1 mouse cellular context compared by ENCODE assay signal in the genomic region with DNA sequence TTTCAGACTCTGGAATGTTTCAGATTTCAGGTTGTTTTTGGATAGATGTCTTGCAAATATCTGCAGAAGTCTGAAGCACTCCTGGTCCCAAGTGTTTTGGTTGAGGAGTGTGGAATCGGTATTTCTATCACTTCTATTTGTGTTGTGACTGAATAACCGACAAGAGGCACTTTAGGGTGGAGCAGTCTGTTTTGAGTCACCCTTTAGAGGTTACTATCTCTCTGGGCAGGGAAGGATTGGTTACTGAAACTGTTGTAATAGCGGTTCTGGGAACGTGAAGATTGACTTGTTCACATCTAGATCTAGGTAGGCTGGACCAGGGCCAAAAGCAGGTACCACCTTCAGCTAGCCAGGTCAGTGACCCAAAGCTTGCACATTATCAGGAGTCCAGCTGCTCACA.
A peak's percentile ranks its signal among the peaks of the same experiment; 100 is the strongest.
TF ChIP-seq lines count a peak whose summit lies in the region.

No protein-coding gene starts in this region.

TF ChIP-seq in CH12.LX, 34 proteins besides CTCF, POLR2A, EP300 and RAD21 (continued from another document):
- no peak for TF ChIP-seq UBTF (IDR thresholded peaks at IDR 0.05; ENCODE audit: low read depth, low read length)
- TF ChIP-seq MYC (IDR thresholded peaks at IDR 0.05; ENCODE audit: low read depth, low read length) = no peak
- TF ChIP-seq MXI1 (IDR thresholded peaks at IDR 0.05; ENCODE audit: low read depth, low read length) = no peak
- 0 out of 2 replicates have a peak, but pooled peaks have one; percentile 25 for TF ChIP-seq TBP (conservative IDR thresholded peaks at IDR 0.05; ENCODE audit: low read depth, low read length)
- TF ChIP-seq BHLHE40 (IDR thresholded peaks at IDR 0.05; ENCODE audit: low read depth, low read length) = peak; percentile 41; the same call in 1 of the 2 replicates
- TF ChIP-seq SMC3 (IDR thresholded peaks at IDR 0.05; ENCODE audit: low read depth, low read length) = no peak
- TF ChIP-seq IRF4 (IDR thresholded peaks at IDR 0.05; ENCODE audit: low read depth, low read length) = peak; percentile 80
- no peak for TF ChIP-seq RCOR1 (conservative IDR thresholded peaks at IDR 0.05; ENCODE audit: low read depth, low read length)
- no peak for TF ChIP-seq MAFK (IDR thresholded peaks at IDR 0.05; ENCODE audit: insufficient replicate concordance, low read length)
- TF ChIP-seq GABPA (IDR thresholded peaks at IDR 0.05; ENCODE audit: insufficient replicate concordance, low read depth, low read length) = no peak
